Mouse (Mus musculus) layer of hippocampus, adult 18-20 months (tissue): Measurements from ENCODE around the gene Atoh8. TPM values are rescaled to one million over a fixed set of nuclear protein-coding genes. Genes with fewer than 3 reads are reported as not detected.

Source experiments
- DNase-seq, 2 experiments: peaks; one replicate each; pipeline ENCODE4 v3.0.0; 2022; ENCODE audit warnings: low spot score in 2 of 2
- total RNA-seq, 2 experiments: library from RNA; stranded (reverse); gene quantifications; 2 replicates each; pipeline ENCODE4 v1.2.3; 2021

The Atoh8 gene
- total RNA-seq, 2 experiments from 2014 or later: 3.2 to 3.4 TPM

DNA sequence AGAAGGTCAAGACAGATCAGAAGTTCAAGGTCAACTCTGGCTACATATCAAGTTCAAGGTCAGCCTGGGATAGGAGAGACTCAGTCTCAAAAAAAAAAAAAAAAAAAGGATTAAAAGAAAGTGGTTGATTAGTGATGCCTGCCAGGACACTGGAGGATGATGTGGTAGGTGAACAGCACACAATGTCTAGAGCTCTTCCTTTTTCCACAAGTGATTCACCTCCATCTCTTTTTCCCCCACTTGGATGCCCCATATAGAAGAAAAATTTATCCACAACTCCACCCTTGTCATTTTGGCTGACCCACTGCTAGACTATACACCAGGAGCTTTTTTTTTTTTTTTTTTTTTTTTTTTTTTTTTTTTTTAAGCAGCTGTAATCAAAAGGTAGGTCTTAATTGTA, 37.9 kb downstream of the Atoh8 start:
- DNase-seq: no peak

DNA sequence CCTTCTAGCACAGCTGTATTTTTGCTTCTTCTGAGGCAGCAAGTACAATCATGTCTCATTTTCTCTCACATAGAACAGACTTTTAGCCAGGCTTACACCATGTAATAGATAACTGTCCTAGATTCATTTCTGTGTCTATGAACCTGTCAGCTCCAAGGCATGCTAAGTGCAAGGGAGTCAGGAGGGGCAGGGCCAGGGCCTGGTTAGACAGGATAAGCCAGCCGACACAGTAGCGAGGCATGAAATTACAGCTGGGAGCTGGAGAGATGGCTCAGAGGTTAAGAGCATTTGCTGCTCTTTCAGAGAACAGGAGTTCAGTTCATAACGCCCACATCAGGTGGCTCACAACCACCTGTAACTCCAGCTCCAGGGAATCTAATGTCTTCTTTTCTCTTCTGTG, 38.7 kb downstream of the Atoh8 start:
- no peak for DNase-seq

DNA sequence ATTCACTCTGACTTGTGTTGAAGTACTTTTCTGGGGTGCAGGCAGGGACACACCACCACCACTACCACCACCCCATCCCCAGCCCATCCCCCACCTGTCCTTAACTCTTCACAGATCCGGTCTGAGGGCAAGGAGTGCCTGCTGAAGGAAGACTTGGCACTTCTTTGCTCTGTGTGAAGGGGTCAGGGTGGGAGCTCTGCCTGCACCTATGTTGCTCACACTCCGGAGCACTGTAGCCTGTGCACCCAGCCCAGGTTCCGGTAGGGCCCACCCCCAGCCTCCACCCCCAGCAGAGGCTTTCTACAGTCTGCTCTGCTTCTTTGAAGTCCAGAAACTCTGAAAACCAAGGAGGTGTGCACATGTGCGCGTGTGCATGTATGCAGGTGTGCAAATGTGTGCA, 44.8 kb downstream of the Atoh8 start:
- DNase-seq: no peak

DNA sequence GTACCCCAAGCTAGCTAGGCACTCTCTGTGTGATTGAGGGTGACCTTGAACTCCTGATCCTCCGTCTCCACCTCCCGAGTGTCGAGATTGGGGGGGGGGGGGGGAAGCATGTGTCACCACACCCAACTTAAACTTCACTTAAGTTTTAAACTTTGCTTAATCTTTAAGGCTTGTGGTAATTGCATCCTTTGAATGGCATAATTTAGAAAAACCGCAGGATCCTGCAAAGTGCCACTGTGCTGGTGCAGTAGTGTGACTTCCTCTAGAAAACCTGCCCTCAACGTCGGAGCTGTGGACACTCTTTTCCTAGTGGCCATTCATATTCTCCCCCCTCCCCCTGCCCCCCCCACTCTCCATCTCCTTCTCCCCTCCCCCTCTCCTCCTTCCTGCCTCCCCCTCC, 45.3 kb downstream of the Atoh8 start:
- no peak for DNase-seq

DNA sequence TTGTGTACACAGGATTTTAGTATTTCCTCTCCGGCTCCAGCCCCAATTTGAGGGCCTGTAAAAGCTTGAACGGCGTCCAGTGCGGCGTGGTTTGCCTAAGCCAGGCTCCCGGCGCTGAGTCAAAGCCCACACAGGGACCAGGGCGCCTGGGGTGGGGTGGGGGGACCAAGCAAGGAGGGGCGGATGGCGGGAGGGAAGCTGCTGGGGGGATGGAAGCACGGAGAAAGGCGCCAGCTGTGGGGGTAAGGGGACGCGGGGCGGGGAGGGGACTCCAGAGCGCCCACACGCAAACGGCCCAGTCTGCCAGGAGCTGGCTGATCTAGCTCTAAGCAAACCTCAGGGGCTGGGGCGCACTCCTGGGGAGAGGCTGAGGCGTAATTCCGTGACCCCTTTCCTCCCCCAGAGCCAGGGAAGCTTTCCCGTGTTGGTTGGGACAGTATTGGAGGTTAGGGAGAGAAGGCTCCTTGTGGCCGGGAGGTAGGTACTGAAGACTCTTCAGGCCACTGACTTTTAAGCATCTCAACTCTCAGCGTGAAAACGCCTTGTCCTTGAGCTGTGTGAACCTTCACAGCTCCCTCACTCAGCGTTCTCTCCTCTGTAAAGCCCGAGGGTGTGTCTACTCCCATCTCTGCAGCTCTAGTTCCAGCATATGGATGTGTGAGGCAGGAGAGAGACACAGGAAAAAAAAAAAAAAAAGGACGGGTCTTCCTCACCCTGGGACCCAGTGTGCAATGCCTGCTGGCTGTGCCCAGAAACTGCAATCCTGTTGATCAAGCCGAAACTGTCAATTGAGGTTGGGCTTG, 46.1 kb downstream of the Atoh8 start:
- peak in 1 of 2 experiments; percentile 25 for DNase-seq

DNA sequence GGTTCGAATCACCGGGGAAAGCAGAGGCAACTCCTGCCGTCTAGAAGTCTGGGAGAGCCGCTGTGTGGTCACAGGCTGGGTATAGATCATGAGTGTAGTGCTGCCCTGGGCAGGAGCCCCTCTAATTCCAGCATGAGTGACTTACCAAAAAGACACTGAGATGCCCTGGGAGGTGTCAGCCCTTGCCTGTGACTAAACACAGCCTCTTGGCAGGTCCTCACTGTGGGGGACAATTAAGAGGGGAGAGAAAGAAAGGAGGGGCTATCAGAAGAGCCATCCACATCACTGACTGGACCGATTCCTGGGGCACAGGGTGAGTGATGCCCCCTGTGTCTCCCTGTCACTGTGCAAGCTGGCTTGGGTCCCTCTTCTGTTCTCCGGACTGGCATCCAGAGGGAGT, 48.6 kb downstream of the Atoh8 start:
- no peak for DNase-seq

DNA sequence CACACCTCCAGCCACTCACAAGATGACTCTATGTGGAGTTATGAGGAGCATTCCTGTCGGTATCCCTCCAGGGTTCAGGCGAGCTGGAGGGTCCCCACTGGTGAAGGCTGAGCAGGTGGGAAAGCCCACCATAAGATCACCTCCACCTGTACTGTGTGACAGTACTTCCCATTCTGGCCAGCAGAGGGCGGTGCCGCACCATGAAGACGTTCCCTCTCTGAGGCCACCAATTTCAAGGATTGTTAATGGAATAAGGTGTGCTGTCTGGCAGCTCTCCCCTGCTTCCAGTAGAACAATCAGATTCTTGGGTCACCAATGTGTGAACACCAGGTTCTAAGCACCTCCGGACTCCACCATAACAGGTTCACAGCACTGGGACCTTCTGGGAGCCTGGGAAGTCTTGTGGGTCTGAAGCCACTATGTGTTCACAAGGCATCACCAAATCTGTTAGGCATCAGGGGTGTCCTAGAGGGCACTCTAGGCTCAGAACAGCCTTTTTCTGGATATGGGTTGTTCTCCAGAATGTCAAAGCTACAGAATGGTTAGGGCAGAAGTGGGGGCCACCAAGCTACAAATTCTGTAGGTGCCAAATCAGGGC, 49.4 kb downstream of the Atoh8 start:
- peak; percentile 66 to 86 for DNase-seq

DNA sequence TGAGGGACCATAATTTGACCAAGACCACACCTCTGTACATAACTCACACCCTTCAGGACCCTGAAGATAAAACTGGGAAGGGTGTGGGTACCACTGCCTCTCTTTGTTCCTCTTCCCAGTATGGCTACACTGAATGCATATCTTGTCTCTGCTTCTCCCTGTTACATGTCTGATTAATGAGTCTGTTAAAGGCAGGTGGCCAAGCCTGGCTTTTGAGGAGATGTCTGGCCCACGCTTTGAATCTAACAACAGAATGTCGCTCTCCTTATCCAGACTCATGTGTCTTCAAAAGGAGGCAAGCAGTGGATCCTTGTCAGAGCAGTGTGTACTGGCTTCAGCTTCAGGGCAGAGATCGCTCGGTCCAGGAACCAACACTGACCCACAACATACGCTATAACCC, 50.8 kb downstream of the Atoh8 start:
- peak in 1 of 2 experiments; percentile 60 for DNase-seq

DNA sequence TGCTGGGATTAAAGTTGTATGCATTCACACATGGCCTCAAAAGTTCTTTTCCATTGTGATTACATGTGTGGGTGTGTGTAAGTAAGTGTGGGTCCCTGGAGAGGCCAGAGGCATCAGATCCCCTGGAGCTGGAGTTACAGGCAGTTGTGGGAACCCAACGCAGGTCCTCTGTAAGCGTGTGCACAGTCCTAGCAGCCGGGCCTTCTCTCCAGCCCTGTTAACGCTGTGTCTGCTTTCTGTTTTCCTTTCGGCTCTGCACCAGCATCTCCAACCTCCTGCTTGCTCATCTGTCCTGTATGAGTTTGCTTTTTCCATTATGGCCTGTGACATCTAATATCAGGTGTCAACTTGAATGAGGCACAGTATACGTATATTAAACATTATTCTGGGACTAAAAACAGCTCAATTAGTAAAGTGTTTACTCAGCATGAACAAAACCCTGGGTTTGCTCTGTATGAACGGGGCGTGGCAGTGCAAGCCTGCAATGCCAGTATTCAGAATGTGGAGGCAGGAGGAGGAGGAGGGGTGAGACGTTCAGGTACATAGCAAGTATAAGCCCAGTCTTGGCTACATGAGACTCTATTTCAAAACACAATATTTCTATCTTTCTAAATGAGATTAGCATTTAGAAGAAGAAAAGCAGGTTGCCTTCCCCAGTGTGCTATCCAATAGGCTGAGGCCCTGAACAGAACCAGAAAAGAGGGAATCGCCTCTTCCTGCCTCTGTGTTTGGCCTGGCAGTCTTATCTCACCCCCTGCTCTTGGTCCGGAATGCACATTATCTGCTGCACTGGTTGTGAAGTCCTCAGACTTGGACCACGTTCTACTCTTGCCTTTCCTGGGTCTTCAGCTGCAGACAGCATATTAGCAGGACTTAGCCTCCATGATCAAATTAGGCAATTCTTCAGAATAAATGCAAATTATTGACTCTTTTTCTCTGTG, 55.5 kb downstream of the Atoh8 start:
- DNase-seq: no peak

DNA sequence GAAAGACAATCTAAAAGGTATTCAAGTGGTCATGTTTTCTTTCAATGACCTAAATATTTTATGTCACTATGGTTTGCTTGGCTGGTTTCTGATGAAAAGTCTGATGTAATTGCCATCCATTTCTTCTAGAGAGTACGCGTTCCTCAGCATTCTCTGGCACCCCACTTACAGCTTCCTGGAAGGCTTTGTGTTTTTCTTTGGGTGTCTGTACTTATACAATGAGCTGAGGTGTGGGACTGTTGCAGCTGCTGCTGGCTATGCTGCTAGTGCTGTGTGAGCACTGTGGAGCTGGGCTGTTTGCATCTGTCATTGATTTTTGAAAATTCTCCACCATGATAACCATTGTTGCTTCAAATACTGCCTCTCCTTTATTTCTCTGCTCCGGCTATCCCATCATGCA, 56.4 kb downstream of the Atoh8 start:
- no peak for DNase-seq

DNA sequence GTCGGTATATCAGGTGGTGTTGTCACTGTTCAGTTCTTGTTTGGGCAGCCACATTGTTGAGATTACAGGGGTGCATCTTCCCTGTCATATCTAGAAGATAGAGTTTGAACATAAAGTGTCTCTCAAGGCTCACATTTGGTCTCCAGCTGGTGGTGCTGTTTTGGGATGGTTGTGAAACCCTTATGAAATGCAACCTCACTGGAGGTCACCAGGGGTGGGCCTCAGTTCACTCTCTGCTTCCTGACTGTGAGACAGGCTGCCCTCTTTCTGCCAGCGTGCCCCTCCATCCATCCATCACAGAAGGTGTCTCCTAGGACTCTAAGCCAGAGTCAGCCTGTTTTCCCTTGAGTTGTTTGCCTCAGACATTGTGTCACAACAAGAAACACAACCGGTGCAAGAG, 58.0 kb downstream of the Atoh8 start:
- DNase-seq: no peak

DNA sequence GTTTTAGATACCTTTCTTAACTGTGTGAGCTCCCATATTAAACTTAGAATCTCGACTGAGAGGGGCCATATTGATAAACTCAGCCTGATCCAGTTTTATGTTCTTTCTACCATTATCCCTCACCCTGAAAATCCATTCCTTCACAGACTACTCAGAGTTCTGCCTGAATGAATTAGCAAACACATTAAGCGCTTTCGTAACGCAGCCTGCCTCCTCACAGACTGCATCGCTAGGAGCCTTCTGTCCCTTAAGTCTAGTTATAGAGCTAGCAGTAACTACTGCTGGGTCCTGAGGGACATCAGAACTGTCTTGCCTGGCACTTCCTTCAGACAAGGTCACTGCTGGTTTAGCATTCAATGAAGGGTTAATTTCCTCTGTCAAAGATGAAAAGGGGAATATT, 59.4 kb downstream of the Atoh8 start:
- peak in 1 of 2 experiments; percentile 54 for DNase-seq

DNA sequence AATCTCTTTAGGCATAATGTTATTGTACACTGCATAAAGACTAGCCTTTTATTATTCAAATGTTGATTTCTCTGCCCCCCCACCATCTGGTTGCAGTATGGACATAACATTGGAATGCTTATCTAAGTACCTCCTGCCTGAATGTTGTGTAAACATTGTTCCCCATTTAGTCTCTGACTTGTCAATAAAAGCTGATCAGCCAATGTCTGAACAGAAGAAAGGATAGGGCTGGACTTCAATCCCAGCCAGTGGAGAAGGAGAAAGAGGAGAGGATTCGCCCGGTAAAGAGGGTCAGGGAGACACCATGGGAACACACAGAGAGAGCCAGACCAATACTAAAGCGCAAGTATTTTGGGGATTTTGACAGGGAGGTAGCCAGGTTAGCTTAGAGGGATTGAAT, 60.0 kb downstream of the Atoh8 start:
- no peak for DNase-seq

DNA sequence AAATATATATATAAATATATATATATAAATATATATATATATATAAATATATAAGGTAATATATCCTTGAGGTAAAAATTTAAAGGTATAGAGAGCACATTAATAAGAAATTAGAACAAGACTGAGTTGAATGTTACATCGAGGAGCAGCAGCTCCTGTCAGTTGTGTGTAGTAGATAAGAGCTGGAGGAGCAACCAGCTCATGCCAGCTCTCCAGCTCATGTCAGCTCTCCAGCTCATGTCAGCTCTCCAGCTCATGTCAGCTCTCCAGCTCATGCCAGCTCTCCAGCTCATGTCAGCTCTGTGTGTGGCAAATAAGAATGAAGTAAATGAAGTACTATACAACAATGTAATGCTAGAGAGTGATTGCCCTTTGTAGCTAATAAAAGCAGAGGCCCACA, 62.0 kb downstream of the Atoh8 start:
- DNase-seq: no peak

DNA sequence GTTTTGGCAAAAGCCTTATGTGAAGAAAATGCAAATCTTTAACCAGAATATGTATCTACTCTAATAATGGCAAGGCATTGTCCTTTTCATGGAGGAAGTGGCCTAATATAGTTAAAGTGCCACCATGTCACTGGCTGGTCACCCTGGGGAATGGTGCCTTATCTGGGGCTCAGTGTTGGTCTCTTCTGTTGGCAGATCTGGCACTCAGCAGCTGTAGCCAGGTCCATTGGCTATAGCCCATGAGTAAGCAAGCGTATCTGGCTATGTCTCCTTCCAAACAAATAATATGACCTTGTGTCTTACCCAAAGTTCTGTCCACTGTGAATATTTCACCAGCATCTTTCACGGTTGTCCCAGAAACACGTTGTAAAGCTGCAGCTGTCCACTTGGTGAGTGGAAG, 64.0 kb downstream of the Atoh8 start:
- DNase-seq: no peak

DNA sequence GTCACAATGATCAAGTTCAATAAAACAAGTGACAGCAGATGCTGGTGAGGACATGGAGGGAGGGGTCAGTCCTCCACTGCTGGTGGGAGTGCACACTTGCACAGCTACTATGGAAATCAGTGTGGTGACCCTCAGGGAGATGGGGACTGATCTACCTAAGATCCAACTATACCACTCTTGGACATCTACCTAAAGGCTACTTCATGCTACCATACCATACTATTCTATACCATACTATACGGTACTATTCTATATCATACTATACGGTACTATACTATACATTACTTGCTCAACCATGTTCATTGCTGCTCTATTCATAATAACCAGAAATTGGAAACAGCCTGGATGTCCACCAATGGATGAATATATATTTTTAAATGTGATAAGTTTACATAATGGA, 69.5 kb downstream of the Atoh8 start:
- no peak for DNase-seq

DNA sequence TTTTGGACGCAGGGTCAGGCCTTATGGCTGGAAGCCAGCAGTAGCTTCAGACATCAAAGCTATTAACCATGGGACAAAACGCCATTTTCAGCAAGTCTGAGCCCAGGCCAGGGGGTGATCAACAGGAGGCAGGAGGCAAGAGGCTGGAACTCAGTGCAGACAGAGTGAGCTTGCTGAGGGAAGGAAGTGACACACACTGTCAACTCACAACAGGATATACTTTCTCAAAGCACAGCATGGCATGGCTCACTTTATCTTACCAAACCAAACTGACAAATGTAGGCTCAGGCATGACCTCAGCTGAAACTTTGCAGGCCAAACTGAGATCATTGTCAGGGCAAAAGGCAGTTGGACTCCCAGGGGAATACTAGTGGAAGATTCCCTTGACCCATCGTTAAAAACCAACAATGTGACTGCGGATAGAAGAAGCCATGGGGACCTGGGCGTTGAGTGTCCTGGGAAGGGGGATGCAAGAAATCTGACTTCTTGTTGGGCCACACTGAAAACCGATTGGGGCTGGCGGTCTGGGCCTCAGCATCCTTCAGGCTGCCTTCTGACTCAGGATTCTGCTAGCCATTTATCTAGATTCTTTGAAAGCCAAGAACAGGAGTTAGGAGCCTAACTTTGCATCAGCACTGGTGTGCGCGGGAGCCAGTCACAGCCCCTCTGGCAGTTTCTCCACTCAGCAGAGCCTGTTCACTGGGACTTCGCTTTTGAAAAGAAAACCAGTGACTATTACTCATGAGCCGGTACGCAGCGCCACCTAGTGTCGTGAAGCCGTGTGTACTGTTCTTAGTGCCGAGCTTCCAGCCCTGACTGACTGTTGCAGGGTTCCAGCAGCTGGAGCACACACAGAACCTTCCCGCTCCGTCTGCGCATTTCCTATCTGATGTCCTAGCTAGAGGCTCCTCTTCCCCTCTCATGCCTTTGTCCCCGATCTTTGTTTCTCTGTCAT, 70.8 kb downstream of the Atoh8 start:
- peak; percentile 76 to 96 for DNase-seq

DNA sequence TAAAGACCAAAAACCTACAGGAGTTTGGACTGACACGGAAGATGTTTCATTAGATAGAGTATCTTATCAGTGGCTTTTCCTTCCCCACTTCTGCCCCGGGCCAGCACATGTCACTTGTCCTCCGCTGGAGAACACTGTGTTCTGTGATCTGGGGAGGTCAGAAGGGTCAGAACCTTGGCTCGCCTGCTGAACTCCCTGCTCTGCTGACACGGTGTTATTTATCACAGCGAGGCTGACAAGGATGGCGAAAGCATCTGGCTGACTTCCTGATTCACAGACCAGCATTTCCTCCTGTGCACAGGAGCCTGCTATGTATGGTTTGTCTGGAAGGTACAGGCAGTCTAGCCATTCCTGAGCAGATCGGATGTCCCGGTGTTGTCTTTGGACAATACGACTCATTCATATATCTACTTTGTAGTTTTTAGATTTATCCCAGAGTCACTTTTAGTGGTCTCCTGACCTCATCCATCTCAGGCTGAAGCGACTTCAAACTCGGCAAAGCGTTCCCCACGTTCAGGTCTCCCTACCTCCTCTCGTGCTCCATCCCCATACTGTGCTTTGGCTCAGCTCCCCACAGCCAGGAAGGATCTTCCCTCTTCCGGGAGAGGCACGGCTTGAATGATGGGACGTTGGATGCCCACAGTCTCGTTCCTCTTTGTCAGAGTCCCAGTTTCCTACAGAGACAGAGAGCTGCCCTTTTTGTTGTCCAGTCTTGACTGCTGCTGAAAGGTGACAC, 73.1 kb downstream of the Atoh8 start:
- DNase-seq: no peak

DNA sequence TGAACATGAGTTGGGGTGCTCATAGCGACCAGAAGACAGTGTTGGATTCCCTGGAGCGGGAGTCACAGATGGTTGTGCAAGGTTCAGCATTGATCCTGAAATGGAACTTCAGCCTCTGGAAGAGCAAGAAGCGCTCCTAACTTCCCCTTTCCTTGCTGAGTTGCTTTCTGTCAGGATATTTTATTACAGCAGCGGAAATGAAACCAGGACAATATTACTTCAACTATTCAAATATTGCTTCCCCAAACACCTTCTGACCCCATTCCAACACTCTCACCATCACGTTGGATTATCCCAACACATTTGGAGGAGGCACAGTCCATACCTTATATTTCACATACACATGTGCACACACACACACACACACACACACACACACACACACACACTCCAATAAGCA, 73.6 kb downstream of the Atoh8 start:
- DNase-seq: no peak

DNA sequence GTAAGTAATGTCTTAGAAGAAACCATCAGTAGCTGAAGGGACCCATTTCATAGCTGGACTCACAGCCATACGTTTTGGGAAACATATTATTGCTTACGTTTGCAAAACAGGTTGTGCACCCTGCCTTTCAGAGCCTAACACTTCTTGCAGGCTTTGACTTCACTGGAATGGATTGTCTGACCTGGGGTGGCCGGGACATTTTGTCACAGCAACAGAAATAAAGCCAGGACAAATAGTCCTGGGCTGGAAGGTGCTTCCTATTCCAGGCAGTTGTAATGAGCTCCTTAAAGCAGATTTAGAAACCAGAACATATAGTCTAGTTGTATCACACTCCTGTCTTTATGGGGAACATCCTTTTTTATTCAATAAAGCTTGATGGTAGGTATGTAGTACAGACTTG, 74.4 kb downstream of the Atoh8 start:
- no peak for DNase-seq
